Mouse (Mus musculus): Measurements from ENCODE around the gene Stx4a.

GRCm38 (mm10) chr7:127822494-127822893, 1.6 kb upstream of the Stx4a start:
- no peak for TF ChIP-seq CTCF (IDR thresholded peaks at IDR 0.05)
- TF ChIP-seq EP300 (IDR thresholded peaks at IDR 0.05): no peak
